Mouse (Mus musculus) neural tube, embryonic 10.5 days (tissue): ENCODE measurements around the gene Tarbp1.

Experiments
- DNase-seq: peaks from one replicate; pipeline ENCODE4 v3.0.0-alpha.2; 2017; ENCODE audit warnings: low spot score; ENCODE audit errors: extremely low spot score

The Tarbp1 gene

DNA sequence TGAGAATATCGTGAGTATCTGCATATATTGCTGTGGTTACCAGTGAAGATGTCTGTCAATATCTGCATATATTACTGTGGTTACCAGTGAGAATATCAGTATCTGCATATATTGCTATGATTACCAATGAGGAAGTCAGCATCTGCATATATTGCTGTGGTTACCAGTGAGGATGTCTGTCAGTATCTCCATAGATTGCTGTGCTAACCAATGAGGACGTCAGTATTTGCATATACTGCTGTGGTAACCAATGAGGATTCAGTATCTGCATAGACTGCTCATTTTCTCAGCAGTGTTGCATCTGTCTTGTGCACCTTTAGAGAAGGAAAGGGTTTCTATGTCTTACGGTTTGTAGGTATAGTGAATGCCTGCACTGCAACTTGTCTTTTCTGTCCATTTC is 54.0 kb downstream of the Tarbp1 start:
- DNase-seq = no peak

GRCm38 (mm10) chr8:126405030-126405429 is 69.8 kb downstream of the Tarbp1 start:
- no peak for DNase-seq

DNA sequence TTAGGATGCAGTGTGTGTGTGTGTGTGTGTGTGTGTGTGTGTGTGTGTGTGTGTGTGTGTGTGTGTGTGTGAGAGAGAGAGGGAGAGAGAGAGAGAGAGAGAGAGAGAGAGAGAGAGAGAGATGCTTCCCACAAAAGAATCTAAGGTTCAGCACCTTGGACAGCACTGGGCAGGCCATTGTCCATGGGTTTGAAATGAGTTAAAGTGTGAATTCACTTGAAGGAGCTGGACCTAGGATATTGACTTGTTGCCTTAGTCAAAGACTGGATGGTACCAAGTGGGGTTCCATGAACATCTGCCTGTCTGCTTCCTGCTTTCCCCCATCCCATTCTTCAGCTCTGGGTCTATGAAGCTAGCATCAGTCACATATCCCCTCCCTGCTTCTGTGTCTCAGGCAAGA is 70.3 kb downstream of the Tarbp1 start:
- peak; percentile 24 for DNase-seq

- no peak for DNase-seq
Observed at GRCm38 (mm10) chr8:126398349-126398748, 76.5 kb downstream of the Tarbp1 start.

- no peak for DNase-seq
Observed at GRCm38 (mm10) chr8:126395917-126396316, 78.9 kb downstream of the Tarbp1 start.

GRCm38 (mm10) chr8:126395386-126395785 is 79.5 kb downstream of the Tarbp1 start:
- no peak for DNase-seq

GRCm38 (mm10) chr8:126391541-126391940 is 83.3 kb downstream of the Tarbp1 start:
- DNase-seq = no peak

DNA sequence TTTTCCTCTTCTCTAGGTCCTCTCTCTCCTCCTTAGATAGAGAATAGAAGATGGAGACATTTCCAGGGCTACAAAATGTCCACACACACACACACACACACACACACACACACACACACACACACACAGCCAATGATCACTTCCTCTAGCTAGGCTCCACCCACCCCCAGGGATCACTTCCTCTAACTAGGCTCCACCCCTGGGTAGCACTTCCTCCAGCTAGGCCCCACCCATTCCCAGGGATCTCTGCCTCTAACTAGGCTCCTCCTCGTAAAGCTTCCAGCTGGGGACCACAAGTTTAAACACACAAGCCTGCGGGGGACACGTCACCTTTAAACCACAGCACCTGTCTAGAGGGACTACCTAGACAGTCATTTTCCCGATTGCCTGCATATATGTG is 87.3 kb downstream of the Tarbp1 start:
- DNase-seq = no peak

GRCm38 (mm10) chr8:126382749-126383148 is 92.1 kb downstream of the Tarbp1 start:
- peak; percentile 40 for DNase-seq

DNA sequence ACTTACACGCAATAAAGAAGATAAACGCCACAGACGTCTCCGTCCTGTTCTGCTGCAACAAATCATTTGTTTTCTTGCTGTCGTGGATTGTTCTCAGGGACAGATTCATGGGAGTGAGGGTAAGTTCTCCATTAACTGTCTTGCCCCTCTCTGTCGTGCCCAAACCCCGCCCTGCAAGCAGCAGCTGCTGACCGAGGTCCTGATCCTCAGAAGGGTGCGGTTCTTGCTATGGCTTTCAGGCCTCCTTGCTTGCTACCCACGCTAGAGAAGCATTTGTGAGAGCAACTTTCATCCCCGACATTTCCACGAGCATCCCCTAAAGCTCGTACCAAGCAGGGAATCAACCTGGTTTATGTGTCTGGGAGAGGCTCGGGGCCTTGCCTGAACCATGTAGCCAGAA is 92.6 kb downstream of the Tarbp1 start:
- DNase-seq = peak; percentile 15

GRCm38 (mm10) chr8:126381299-126381698 is 93.6 kb downstream of the Tarbp1 start:
- no peak for DNase-seq

- no peak for DNase-seq
Observed at GRCm38 (mm10) chr8:126380141-126380540, 94.7 kb downstream of the Tarbp1 start.

GRCm38 (mm10) chr8:126379580-126379979 is 95.3 kb downstream of the Tarbp1 start:
- no peak for DNase-seq
